Mouse (Mus musculus): ENCODE measurements around the gene Efs. TPM values are rescaled to one million over a fixed set of nuclear protein-coding genes. Genes with fewer than 3 reads are reported as not detected.
"Not testable (repeated sequence)": the region's sequence is repeated elsewhere in the genome, so short reads cannot be mapped to it uniquely, and the experiment has no call there.

Gene Efs
- polyA plus RNA-seq, 1 experiment, result 0.16 TPM

GRCm38 (mm10) chr14:54961487-54961886 lies 35.6 kb upstream of the Efs start:
- Histone ChIP-seq H3K36me3 (ENCODE audit: control insufficient read depth, insufficient read depth) (no peaks in the 10 kb centered on the region), H3K79me3 (ENCODE audit: low read depth) (no peaks in the 10 kb centered on the region), H3K79me2 (ENCODE audit: control insufficient read depth, insufficient read depth) (no peaks in the 10 kb centered on the region), H3K27me3 (ENCODE audit: control insufficient read depth, insufficient read depth, insufficient read length) (peaks cover 56% of the 10 kb centered on the region), H3K4me3 (ENCODE audit: insufficient read depth, poor library complexity, severe bottlenecking) (no peak overlapping the region), H3ac (ENCODE audit: control insufficient read depth, insufficient read length, low read depth) (no peak overlapping the region)
- TF ChIP-seq CEBPB (IDR thresholded peaks at IDR 0.05; ENCODE audit: low read depth) (no peak), MAX (IDR thresholded peaks at IDR 0.05) (no peak), MYOD1 (IDR thresholded peaks at IDR 0.05; ENCODE audit: control insufficient read depth, insufficient read length, low read depth) (no peak), FOSL1 (IDR thresholded peaks at IDR 0.05; ENCODE audit: insufficient read depth, low read length, poor library complexity, severe bottlenecking) (no peak), MYOG (IDR thresholded peaks at IDR 0.05; ENCODE audit: control insufficient read depth, extremely low read depth, insufficient read length) (no peak)

- Histone ChIP-seq H3K79me3 (ENCODE audit: low read depth) (no peaks in the 10 kb centered on the region), H3ac (ENCODE audit: control insufficient read depth, insufficient read length, low read depth) (no peak overlapping the region), H3K79me2 (ENCODE audit: control insufficient read depth, insufficient read depth) (no peaks in the 10 kb centered on the region), H3K4me3 (ENCODE audit: insufficient read depth, poor library complexity, severe bottlenecking) (no peak overlapping the region), H3K27me3 (ENCODE audit: control insufficient read depth, insufficient read depth, insufficient read length) (peaks cover 53% of the 10 kb centered on the region), H3K36me3 (ENCODE audit: control insufficient read depth, insufficient read depth) (no peaks in the 10 kb centered on the region)
- TF ChIP-seq MYOG (IDR thresholded peaks at IDR 0.05; ENCODE audit: control insufficient read depth, extremely low read depth, insufficient read length), result no peak
- TF ChIP-seq MYOD1 (IDR thresholded peaks at IDR 0.05; ENCODE audit: control insufficient read depth, insufficient read length, low read depth), result no peak
- TF ChIP-seq USF1 (IDR thresholded peaks at IDR 0.05; ENCODE audit: low read depth), result no peak
- no peak for TF ChIP-seq MAX (IDR thresholded peaks at IDR 0.05)
- TF ChIP-seq FOSL1 (IDR thresholded peaks at IDR 0.05; ENCODE audit: insufficient read depth, low read length, poor library complexity, severe bottlenecking), result no peak
- TF ChIP-seq CEBPB (IDR thresholded peaks at IDR 0.05; ENCODE audit: low read depth), result no peak
- TF ChIP-seq CTCF (IDR thresholded peaks at IDR 0.05; ENCODE audit: control insufficient read depth, insufficient read depth, insufficient read length), result no peak
Measured at GRCm38 (mm10) chr14:54960769-54961168, 34.8 kb upstream of the Efs start.

GRCm38 (mm10) chr14:54959853-54960613 lies 34.1 kb upstream of the Efs start:
- not testable (repeated sequence) for H3ac ChIP-seq (ENCODE audit: control insufficient read depth, insufficient read length, low read depth); H3K79me2 ChIP-seq (ENCODE audit: control insufficient read depth, insufficient read depth); H3K79me3 ChIP-seq (ENCODE audit: low read depth); H3K4me3 ChIP-seq (ENCODE audit: insufficient read depth, poor library complexity, severe bottlenecking); H3K36me3 ChIP-seq (ENCODE audit: control insufficient read depth, insufficient read depth)
- H3K27me3 ChIP-seq (ENCODE audit: control insufficient read depth, insufficient read depth, insufficient read length), result peaks cover 50% of the 10 kb centered on the region

GRCm38 (mm10) chr14:54959197-54959596 lies 33.3 kb upstream of the Efs start:
- Histone ChIP-seq H3K27me3 (ENCODE audit: control insufficient read depth, insufficient read depth, insufficient read length) (peaks cover 49% of the 10 kb centered on the region), H3ac (ENCODE audit: control insufficient read depth, insufficient read length, low read depth) (no peak overlapping the region), H3K4me3 (ENCODE audit: insufficient read depth, poor library complexity, severe bottlenecking) (no peak overlapping the region), H3K79me2 (ENCODE audit: control insufficient read depth, insufficient read depth) (no peaks in the 10 kb centered on the region), H3K36me3 (ENCODE audit: control insufficient read depth, insufficient read depth) (no peaks in the 10 kb centered on the region), H3K79me3 (ENCODE audit: low read depth) (no peaks in the 10 kb centered on the region)
- TF ChIP-seq USF1 (IDR thresholded peaks at IDR 0.05; ENCODE audit: low read depth), result no peak
- no peak for TF ChIP-seq CEBPB (IDR thresholded peaks at IDR 0.05; ENCODE audit: low read depth)
- no peak for TF ChIP-seq MYOD1 (IDR thresholded peaks at IDR 0.05; ENCODE audit: control insufficient read depth, insufficient read length, low read depth)
- TF ChIP-seq CTCF (IDR thresholded peaks at IDR 0.05; ENCODE audit: control insufficient read depth, insufficient read depth, insufficient read length), result no peak
- TF ChIP-seq MAX (IDR thresholded peaks at IDR 0.05), result no peak
- no peak for TF ChIP-seq FOSL1 (IDR thresholded peaks at IDR 0.05; ENCODE audit: insufficient read depth, low read length, poor library complexity, severe bottlenecking)
- no peak for TF ChIP-seq MYOG (IDR thresholded peaks at IDR 0.05; ENCODE audit: control insufficient read depth, extremely low read depth, insufficient read length)

GRCm38 (mm10) chr14:54958503-54958902 lies 32.6 kb upstream of the Efs start:
- Histone ChIP-seq H3K27me3 (ENCODE audit: control insufficient read depth, insufficient read depth, insufficient read length) (peaks cover 46% of the 10 kb centered on the region), H3K79me2 (ENCODE audit: control insufficient read depth, insufficient read depth) (no peaks in the 10 kb centered on the region), H3K79me3 (ENCODE audit: low read depth) (no peaks in the 10 kb centered on the region), H3ac (ENCODE audit: control insufficient read depth, insufficient read length, low read depth) (no peak overlapping the region), H3K4me3 (ENCODE audit: insufficient read depth, poor library complexity, severe bottlenecking) (no peak overlapping the region), H3K36me3 (ENCODE audit: control insufficient read depth, insufficient read depth) (no peaks in the 10 kb centered on the region)
- TF ChIP-seq MYOG (IDR thresholded peaks at IDR 0.05; ENCODE audit: control insufficient read depth, extremely low read depth, insufficient read length) (no peak), CTCF (IDR thresholded peaks at IDR 0.05; ENCODE audit: control insufficient read depth, insufficient read depth, insufficient read length) (no peak), USF1 (IDR thresholded peaks at IDR 0.05; ENCODE audit: low read depth) (no peak), FOSL1 (IDR thresholded peaks at IDR 0.05; ENCODE audit: insufficient read depth, low read length, poor library complexity, severe bottlenecking) (no peak), MYOD1 (IDR thresholded peaks at IDR 0.05; ENCODE audit: control insufficient read depth, insufficient read length, low read depth) (no peak), CEBPB (IDR thresholded peaks at IDR 0.05; ENCODE audit: low read depth) (no peak), MAX (IDR thresholded peaks at IDR 0.05) (no peak)

GRCm38 (mm10) chr14:54956533-54956932 lies 30.6 kb upstream of the Efs start:
- H3K79me2 ChIP-seq (ENCODE audit: control insufficient read depth, insufficient read depth), result no peaks in the 10 kb centered on the region
- no peak overlapping the region for H3ac ChIP-seq (ENCODE audit: control insufficient read depth, insufficient read length, low read depth)
- H3K36me3 ChIP-seq (ENCODE audit: control insufficient read depth, insufficient read depth), result no peaks in the 10 kb centered on the region
- peaks cover 43% of the 10 kb centered on the region for H3K27me3 ChIP-seq (ENCODE audit: control insufficient read depth, insufficient read depth, insufficient read length)
- no peaks in the 10 kb centered on the region for H3K79me3 ChIP-seq (ENCODE audit: low read depth)
- H3K4me3 ChIP-seq (ENCODE audit: insufficient read depth, poor library complexity, severe bottlenecking), result no peak overlapping the region
- TF ChIP-seq CTCF (IDR thresholded peaks at IDR 0.05; ENCODE audit: control insufficient read depth, insufficient read depth, insufficient read length) (no peak), USF1 (IDR thresholded peaks at IDR 0.05; ENCODE audit: low read depth) (no peak), FOSL1 (IDR thresholded peaks at IDR 0.05; ENCODE audit: insufficient read depth, low read length, poor library complexity, severe bottlenecking) (no peak), MYOD1 (IDR thresholded peaks at IDR 0.05; ENCODE audit: control insufficient read depth, insufficient read length, low read depth) (no peak)

Measured in C2C12 (cell line).